Mouse (Mus musculus) 416B (cell line): Measurements from ENCODE around the gene Rtkn.

Experiments used
- DNase-seq: peaks from one replicate; pipeline ENCODE4 v3.0.0; 2011; ENCODE audit warnings: low read depth

Gene Rtkn

GRCm38 (mm10) chr6:83138056-83138455, 2.8 kb downstream of the Rtkn start:
- DNase-seq = peak; percentile 70

DNA sequence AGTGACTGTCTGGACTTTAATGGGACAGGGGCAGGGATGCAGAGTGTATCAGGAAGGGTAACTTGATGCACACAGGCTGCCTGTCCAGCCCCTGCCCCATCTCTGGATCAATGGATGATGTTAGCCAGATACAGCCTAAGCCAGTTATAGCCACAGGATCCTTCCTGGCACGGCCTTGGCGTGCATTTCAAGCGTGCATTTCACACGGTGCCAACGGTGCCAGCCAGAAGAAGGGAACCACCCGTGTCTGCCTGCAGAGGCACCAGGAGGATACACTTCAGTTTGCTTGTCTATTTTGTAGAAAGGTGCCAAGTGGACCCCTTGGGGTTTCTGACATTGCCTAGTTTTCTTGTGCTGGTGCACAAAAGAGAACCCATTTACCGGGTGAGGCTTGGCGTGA, 4.8 kb downstream of the Rtkn start:
- DNase-seq = no peak

- DNase-seq = no peak
Measured at GRCm38 (mm10) chr6:83141636-83142035, 6.4 kb downstream of the Rtkn start.

DNA sequence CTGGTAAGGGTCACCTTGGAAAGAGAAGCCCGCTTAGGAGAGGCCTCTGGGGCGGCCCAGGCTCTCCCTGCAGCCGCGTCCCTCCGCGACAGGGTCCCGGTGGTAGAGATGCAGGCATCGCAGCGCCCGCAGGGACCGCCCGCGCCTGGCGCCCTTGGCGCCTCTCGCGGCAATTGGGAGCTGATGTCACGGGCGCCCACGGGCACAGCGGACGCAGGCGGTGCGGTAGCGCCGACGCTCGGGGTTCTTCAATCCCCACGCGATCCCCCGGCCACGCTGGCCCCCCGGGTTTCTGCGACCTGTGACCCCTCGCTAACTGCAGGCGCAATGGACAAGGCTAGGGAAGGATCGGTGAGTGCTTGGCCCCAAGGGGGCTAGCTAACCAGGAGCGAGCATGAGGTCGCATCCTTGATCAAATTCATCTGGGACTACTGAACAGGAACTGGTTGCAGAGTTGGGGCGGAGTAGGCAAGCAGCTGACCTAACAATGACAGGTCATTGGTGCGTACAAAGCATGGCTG, 7.0 kb downstream of the Rtkn start:
- no peak for DNase-seq

GRCm38 (mm10) chr6:83142886-83143285, 7.6 kb downstream of the Rtkn start:
- DNase-seq = no peak

GRCm38 (mm10) chr6:83145209-83145608, 9.9 kb downstream of the Rtkn start:
- peak; percentile 75 for DNase-seq

DNA sequence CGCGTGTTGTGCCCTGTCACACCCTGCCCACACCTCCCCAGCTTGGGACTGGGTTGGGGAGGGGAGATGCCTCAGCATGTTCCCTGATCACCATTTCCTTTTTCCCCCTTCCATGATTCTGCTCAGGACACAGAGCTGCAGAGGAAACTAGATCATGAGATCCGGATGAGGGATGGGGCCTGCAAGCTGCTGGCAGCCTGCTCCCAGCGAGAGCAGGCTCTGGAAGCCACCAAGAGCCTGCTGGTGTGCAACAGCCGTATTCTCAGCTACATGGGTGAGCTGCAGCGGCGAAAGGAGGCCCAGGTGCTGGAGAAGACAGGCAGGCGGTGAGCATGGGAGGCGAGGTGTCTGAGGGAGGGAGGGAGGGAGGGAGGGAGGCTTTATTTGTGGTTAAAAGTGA, 10.5 kb downstream of the Rtkn start:
- no peak for DNase-seq

- no peak for DNase-seq
Measured at GRCm38 (mm10) chr6:83147280-83147679, 12.0 kb downstream of the Rtkn start.

GRCm38 (mm10) chr6:83151721-83152120, 16.5 kb downstream of the Rtkn start:
- no peak for DNase-seq

DNA sequence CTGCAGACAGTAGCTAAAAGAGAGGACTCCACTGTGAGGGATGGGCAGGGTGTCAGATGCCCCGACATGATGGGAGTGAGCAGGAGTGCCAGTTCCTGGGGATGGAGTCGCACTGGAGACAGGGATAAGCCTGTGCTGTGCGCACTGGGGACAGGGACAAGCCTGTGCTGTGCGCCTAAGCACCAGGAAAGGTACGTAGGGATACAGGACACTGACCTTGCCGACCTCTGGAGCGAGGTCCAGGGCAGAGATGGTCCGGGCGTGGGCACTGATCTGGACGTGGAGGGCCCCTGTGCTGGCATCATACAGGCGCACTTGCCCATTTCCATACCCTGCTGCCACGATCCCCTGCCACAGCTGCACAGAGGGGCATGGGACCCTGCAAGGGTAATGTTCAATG, 17.8 kb downstream of the Rtkn start:
- DNase-seq = no peak

DNA sequence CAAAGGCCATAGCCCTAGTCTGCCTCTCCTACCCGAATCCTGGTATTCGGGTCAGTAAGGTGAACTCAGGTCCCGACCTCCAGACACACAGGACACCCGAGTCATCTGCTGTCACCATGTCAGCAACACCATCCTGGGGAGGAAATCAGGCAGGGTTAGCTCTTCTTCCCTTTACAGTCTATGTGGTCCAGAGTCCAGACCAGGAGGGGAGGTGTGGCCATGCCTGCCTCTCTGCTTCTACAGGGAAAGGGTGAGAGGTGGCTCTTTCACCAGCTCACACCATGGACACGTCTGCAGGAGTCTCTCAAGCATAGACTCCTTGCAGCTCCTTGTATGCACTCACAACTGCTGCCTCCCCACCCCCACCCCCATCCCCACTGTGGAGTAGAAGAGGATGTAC, 18.2 kb downstream of the Rtkn start:
- no peak for DNase-seq

DNA sequence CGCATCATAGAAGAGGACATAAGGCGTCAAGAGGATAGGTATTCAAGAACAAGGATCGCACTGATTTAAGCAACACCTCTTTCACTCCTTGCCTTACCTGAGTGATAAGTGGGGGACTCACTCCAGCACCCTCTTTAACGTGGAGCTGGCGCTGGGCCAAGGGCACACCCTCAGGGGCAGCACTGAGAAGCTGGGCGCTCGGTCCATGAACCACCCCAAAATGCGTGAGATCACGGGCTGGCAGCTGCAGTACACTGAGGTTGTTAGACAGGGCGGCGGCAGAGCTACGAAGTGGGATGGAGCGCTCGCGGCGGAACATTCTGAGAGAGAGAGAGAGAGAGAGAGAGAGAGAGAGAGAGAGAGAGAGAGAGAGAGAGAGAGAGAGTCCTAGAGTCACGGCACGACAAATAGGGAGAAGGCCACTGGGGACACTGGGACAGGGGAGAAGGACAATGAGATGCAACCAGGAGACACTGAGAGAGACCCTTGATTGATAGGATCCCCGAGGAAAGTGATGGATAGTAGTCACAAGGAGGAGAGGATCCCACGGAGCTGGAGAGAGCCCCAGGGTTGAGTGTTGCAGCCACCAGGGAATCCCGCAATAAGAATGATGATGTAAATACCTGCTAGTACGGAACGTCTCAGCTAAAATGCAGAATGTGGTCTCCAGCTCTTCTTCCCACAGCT, 20.4 kb downstream of the Rtkn start:
- DNase-seq = no peak

GRCm38 (mm10) chr6:83156259-83156684, 21.0 kb downstream of the Rtkn start, which contains the start of the genes Wdr54 and 1700003E16Rik:
Gene Wdr54 (minus strand): TSS chr6:83156397.
Gene 1700003E16Rik (plus strand): TSS chr6:83156404.
- peak; percentile 59 for DNase-seq

- DNase-seq = peak; percentile 84
Measured at GRCm38 (mm10) chr6:83159456-83159855, 24.2 kb downstream of the Rtkn start.

DNA sequence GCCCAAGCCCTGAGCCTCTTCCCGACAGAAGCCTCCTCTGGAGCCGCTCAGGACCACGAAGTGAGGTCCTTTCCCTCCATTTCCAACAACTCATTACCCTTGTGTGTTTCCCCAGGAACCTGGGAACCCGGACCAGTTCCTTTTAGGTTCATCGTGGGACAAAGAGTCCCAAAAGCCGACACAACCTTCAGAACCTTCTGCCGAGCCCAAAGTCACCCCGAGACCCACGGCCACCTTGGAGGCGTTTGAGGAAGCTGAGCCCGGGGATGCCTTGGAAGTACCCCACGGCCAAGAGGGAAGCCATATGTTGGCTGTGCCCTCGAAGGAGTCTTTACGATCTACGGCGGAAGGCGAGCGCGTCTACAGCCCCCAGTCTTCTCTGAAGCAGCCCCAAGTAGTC, 26.2 kb downstream of the Rtkn start:
- no peak for DNase-seq

- DNase-seq = no peak
Measured at GRCm38 (mm10) chr6:83161921-83162641, 26.8 kb downstream of the Rtkn start.

DNA sequence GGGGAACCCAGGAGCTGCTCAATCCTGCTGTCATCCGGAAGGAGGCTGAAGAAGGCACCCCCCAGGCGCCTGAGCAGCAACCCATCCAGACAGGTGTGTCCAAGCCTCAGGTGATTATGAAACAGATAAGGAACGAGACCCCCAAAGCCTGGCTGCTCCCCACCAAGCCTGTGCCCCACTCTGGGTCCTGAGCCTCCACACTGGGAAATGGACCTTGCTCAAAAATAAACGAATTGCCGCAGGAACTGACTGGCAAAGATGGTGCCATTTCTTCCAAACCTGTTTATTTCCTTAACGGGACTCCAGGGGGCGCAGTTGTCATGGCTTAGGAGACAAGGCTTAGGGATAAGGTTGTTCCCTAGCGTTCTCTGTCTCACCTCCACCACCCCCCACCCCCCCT, 27.4 kb downstream of the Rtkn start:
- peak; percentile 76 for DNase-seq

DNA sequence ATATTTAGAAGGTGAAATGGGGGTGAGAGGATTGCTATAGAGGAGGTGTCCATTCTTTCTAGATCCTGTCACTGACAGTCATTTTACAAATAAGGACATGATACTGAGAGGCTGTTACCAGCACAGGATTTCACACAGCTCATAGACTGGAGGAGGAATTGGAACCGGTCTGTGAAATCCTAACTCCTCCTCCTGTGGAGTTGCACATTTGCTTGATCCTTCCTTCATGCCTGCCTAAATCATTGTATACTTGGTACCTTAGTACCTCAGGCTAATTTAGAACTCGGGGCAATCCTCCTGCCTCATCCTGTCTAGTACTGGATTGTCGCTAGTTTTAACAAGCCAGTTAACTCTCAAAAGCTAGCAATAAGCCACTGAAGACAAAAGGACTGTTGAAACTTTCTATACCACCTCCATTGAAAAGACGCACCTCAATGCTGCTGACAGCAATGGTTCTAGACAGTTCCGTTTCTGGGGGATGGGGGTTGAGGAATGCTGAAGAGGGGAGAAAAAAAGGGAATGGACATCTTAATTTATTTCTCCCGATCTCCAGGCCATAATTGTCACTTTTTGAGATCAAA, 29.9 kb downstream of the Rtkn start:
- no peak for DNase-seq

DNA sequence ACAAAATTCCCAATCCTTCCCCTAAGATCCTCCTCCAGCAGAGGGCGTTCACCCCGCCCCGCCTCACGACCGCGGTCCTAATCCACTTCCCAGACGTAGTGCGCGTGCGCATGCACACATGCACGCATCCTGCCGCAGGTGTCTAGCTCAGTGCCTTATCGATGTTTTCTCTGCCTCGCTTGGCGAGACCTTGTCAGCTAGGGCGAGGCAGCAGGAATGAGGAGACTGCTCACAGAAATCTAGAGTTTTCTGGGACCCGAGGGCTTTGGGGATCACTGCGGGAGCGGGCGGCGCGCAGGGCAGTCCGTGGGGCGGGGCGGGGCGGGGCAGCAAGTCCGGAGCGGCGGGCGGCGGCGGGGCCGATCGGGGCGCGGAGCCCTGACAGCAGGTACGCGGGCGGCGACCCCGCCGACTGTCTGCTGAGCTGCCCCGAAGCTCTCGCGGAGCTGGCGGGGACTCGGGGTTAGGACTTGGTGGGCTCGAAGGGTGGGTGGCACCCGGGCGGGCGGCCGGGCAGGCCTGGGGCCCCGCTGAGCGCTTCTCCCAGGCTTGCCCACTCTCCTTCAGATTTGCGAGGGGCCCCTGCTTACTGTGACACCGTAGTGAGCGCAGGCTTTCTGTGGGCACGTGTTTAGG, 30.5 kb downstream of the Rtkn start, which contains the start of gene Dctn1:
Gene Dctn1, plus strand, starts transcription at position 314 of the 636 bp plus-strand sequence.
- DNase-seq = peak; percentile 95

- peak; percentile 63 for DNase-seq
Measured at GRCm38 (mm10) chr6:83166243-83166630, 31.0 kb downstream of the Rtkn start.

DNA sequence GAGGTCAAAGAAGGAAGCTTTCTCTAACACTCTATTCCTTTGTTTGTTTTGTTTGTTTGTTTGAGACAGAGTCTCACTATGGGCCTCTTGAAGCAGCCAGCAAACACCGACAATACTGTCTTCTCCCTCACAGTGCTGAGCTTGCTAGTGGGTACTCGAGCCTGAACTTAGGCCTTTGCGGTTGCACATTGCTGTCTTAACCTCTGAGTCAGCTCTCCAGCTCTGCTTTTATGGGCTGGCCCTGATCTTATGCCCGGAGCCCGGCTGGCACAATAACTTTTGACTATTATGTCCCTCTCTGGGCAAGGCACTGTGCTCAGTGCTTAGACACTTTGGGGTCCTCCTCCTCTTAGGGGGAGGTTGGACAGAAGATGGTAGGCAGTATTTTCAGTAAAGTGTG, 34.6 kb downstream of the Rtkn start:
- no peak for DNase-seq

DNA sequence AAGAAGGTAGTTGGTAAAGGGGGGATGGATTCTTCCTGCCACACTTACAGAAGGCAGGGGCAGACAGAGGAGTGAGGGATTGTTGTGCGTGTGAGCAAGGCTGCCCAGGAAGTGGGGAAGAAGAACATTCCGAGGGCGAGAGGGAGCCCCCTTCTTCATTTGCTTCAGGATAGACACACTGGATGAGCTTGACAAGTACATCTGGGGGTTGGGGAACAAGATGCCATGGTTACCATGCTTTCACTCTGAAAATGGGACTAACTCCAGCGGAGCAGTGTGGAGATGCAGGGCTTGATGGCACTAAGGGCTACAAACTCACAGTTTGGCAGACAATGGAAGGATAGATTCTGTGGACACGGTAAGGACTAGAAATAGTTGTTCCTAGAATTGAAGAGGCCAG, 35.8 kb downstream of the Rtkn start:
- DNase-seq = no peak
